Mouse (Mus musculus): Measurements from ENCODE around the gene Gm16181. TPM values are rescaled to one million over a fixed set of nuclear protein-coding genes. Genes with fewer than 3 reads are reported as not detected.

Gm16181 gene
- polyA plus RNA-seq, 1 experiment from 2014 or later, result 0.89 TPM

DNA sequence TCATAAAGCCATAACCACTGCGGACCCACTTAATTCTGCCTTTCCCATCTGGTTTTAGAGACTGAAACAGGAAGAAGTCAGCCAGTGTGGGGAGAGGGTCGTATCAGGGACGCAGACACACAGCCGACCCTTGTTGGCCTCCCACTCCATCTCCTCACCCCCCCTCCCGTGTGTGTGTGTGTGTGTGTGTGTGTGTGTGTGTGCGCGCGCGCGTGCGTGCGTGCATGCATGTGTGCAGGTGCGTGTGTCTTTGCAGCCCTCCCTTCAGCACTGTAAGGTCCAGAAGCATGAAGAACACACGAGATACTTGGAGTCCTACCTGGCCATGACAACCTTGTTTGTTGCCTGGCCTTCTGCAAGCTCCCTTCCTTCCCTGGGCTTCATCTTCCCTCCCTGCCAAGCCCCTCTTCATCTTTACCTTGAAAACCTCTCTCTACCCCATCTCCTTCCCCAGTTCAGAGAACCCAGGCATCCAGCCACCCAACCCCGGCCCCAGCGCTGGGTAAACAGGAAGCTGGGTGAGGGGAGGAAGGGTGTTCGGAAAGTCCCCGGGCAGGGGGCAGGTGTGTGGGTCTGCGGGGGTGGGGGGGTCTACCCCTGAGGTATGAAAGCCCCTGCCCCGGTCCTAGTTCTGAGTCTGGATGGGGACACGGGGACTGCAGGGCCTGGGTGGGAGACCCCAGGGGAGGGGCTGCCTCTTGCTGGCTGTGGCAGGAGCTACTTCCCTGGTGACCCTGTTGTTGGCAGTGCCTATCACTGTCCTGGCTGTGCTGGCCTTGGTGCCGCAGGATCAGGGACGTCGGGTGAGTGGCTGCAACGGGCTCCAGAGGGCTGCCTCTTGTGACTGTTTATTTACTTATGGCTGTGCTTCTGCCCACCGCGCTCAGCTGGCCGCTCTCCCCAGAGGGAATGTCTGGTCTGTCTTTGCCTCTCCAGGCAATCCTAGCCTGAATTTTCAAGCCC is 26.5 kb upstream of the Gm16181 start, which contains the start of gene Ltb:
Gene Ltb, plus strand, starts transcription at position 559 of the 963 bp plus-strand sequence.
- Histone ChIP-seq H3K4me3 (ENCODE audit: low read length) (no peak within 1 kb of the TSS; the same call in 1 of the 2 replicates), H3K4me2 (replicated peaks; ENCODE audit: low read depth, low read length) (peak within 1 kb of the TSS; percentile 65), H3K27me3 (ENCODE audit: control insufficient read depth, insufficient read depth, low read length) (peaks cover 35% of the 10 kb centered on the region), H3K9me3 (ENCODE audit: control insufficient read depth, low read length) (no peaks in the 10 kb centered on the region), H3K36me3 (ENCODE audit: control insufficient read depth, insufficient read depth, low read length) (no peaks in the 10 kb centered on the region), H3K4me1 (ENCODE audit: control insufficient read depth, insufficient read depth, low read length) (peaks cover 14% of the 10 kb centered on the region), H3K27ac (ENCODE audit: low read depth, low read length) (no peak within 1 kb of the TSS), H3K9ac (ENCODE audit: low read depth, low read length) (peak within 1 kb of the TSS; percentile 34)
- 60% methylated on average over 28 of the region's 28 CpGs for WGBS
- no peak for ATAC-seq (ENCODE audit: low FRiP score, low TSS enrichment)

- no peak overlapping the region for H3K27ac ChIP-seq (ENCODE audit: low read depth, low read length)
- peaks cover 35% of the 10 kb centered on the region for H3K27me3 ChIP-seq (ENCODE audit: control insufficient read depth, insufficient read depth, low read length)
- H3K9ac ChIP-seq (ENCODE audit: low read depth, low read length), result peak overlapping the region; percentile 32
- H3K4me3 ChIP-seq (ENCODE audit: low read length), result peak overlapping the region; percentile 41
- H3K4me2 ChIP-seq (replicated peaks; ENCODE audit: low read depth, low read length), result peak overlapping the region; percentile 65
- ATAC-seq (ENCODE audit: low FRiP score, low TSS enrichment), result peak; percentile 41; the same call in 1 of the 2 replicates
- no peaks in the 10 kb centered on the region for H3K36me3 ChIP-seq (ENCODE audit: control insufficient read depth, insufficient read depth, low read length)
- H3K9me3 ChIP-seq (ENCODE audit: control insufficient read depth, low read length), result no peaks in the 10 kb centered on the region
- peaks cover 14% of the 10 kb centered on the region for H3K4me1 ChIP-seq (ENCODE audit: control insufficient read depth, insufficient read depth, low read length)
- whole genome bisulfite sequencing, result 45% methylated on average over 19 of the region's 19 CpGs
These were observed 25.6 kb upstream of the Gm16181 start for GRCm38 (mm10) chr17:35194844-35195630.

- Histone ChIP-seq H3K27me3 (ENCODE audit: control insufficient read depth, insufficient read depth, low read length) (peaks cover 35% of the 10 kb centered on the region), H3K9me3 (ENCODE audit: control insufficient read depth, low read length) (no peaks in the 10 kb centered on the region), H3K4me3 (ENCODE audit: low read length) (peak overlapping the region; percentile 41), H3K9ac (ENCODE audit: low read depth, low read length) (peak overlapping the region; percentile 32; the same call in 1 of the 2 replicates), H3K27ac (ENCODE audit: low read depth, low read length) (no peak overlapping the region), H3K4me1 (ENCODE audit: control insufficient read depth, insufficient read depth, low read length) (peaks cover 14% of the 10 kb centered on the region), H3K4me2 (replicated peaks; ENCODE audit: low read depth, low read length) (peak overlapping the region; percentile 65), H3K36me3 (ENCODE audit: control insufficient read depth, insufficient read depth, low read length) (no peaks in the 10 kb centered on the region)
- 1% methylated on average over 66 of the region's 66 CpGs for WGBS
- ATAC-seq (ENCODE audit: low FRiP score, low TSS enrichment), result peak; percentile 84
These were observed 24.9 kb upstream of the Gm16181 start for GRCm38 (mm10) chr17:35195631-35196320.

GRCm38 (mm10) chr17:35196321-35196641 is 24.4 kb upstream of the Gm16181 start:
- H3K4me2 ChIP-seq (replicated peaks; ENCODE audit: low read depth, low read length), result peak overlapping the region; percentile 65
- peak overlapping the region; percentile 41 for H3K4me3 ChIP-seq (ENCODE audit: low read length)
- H3K27me3 ChIP-seq (ENCODE audit: control insufficient read depth, insufficient read depth, low read length), result peaks cover 40% of the 10 kb centered on the region
- 30% methylated on average over 9 of the region's 9 CpGs for WGBS
- no peaks in the 10 kb centered on the region for H3K36me3 ChIP-seq (ENCODE audit: control insufficient read depth, insufficient read depth, low read length)
- no peak for ATAC-seq (ENCODE audit: low FRiP score, low TSS enrichment)
- no peak overlapping the region for H3K9ac ChIP-seq (ENCODE audit: low read depth, low read length)
- no peaks in the 10 kb centered on the region for H3K9me3 ChIP-seq (ENCODE audit: control insufficient read depth, low read length)
- H3K27ac ChIP-seq (ENCODE audit: low read depth, low read length), result no peak overlapping the region
- H3K4me1 ChIP-seq (ENCODE audit: control insufficient read depth, insufficient read depth, low read length), result peaks cover 14% of the 10 kb centered on the region

DNA sequence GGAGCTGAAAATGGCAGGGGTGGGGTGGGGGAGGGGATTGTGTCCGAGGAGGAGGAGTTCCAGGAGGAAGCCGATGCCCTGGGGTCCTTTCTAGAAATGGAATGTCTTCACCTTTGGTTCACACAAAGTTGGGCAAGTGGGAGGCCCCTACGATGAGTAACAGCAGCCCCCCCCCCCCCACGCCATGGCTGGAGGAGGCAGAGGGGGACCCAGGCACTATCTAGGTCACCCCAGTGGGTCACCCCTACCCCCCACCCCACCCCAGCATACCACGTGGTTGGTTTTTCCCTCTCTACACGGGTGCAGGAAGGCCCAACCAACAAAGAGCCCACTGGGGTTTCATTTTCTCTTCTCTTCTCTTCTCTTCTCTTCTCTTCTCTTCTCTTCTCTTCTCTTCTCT is 23.5 kb upstream of the Gm16181 start:
- Histone ChIP-seq H3K4me3 (ENCODE audit: low read length) (no peak overlapping the region), H3K27me3 (ENCODE audit: control insufficient read depth, insufficient read depth, low read length) (peaks cover 45% of the 10 kb centered on the region), H3K4me1 (ENCODE audit: control insufficient read depth, insufficient read depth, low read length) (peaks cover 14% of the 10 kb centered on the region), H3K27ac (ENCODE audit: low read depth, low read length) (no peak overlapping the region), H3K4me2 (replicated peaks; ENCODE audit: low read depth, low read length) (no peak overlapping the region), H3K9ac (ENCODE audit: low read depth, low read length) (no peak overlapping the region), H3K36me3 (ENCODE audit: control insufficient read depth, insufficient read depth, low read length) (no peaks in the 10 kb centered on the region), H3K9me3 (ENCODE audit: control insufficient read depth, low read length) (no peaks in the 10 kb centered on the region)
- WGBS, result 57% methylated on average over 6 of the region's 6 CpGs
- ATAC-seq (ENCODE audit: low FRiP score, low TSS enrichment), result no peak

DNA sequence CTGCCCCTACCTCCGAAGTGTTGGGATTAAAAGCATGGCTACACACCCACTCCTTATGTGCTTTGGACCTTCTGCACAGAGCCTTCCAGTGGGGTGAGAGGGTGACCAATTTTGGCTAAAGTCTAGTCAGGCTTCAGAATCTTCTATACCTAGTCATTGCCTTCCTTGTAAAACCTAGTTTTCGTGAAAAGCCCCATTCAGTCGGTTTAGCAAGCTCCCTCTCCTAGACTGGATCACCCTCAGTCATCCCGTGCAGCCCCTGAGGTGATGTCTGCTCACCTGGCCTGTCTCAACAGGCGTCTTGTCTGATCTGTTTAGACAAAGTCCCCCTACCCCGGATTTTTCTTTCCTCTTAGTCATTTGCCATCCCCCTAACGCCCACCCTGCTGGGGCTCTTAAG is 22.6 kb upstream of the Gm16181 start:
- WGBS, result 71% methylated on average over 7 of the region's 7 CpGs
- Histone ChIP-seq H3K9ac (ENCODE audit: low read depth, low read length) (no peak overlapping the region), H3K9me3 (ENCODE audit: control insufficient read depth, low read length) (no peaks in the 10 kb centered on the region), H3K27me3 (ENCODE audit: control insufficient read depth, insufficient read depth, low read length) (peaks cover 52% of the 10 kb centered on the region), H3K36me3 (ENCODE audit: control insufficient read depth, insufficient read depth, low read length) (no peaks in the 10 kb centered on the region), H3K4me2 (replicated peaks; ENCODE audit: low read depth, low read length) (no peak overlapping the region), H3K4me3 (ENCODE audit: low read length) (no peak overlapping the region), H3K4me1 (ENCODE audit: control insufficient read depth, insufficient read depth, low read length) (peaks cover 14% of the 10 kb centered on the region), H3K27ac (ENCODE audit: low read depth, low read length) (no peak overlapping the region)
- no peak for ATAC-seq (ENCODE audit: low FRiP score, low TSS enrichment)

DNA sequence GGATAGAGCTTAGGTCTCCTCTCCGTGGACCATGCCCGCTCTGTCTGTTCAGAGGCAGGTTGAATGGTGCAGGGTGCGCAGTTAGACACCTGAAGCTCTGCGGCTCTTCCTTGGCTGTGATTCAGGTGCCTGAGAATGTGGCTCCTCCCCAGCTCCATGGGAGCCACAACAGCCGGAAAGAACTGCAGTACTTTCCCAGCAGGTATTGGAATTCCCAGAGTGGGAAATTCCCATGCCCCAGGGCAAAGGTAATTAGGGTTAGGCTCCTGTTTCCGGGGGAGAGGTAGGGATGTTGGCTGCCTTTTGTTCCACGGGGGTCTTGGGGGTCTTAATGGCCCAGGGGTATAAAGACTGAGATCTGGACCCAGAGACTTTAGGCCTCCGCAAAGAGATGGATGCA is 21.7 kb upstream of the Gm16181 start:
- no peaks in the 10 kb centered on the region for H3K9me3 ChIP-seq (ENCODE audit: control insufficient read depth, low read length)
- no peak overlapping the region for H3K9ac ChIP-seq (ENCODE audit: low read depth, low read length)
- H3K27ac ChIP-seq (ENCODE audit: low read depth, low read length), result no peak overlapping the region
- peaks cover 12% of the 10 kb centered on the region for H3K4me1 ChIP-seq (ENCODE audit: control insufficient read depth, insufficient read depth, low read length)
- WGBS, result 20% methylated on average over 8 of the region's 8 CpGs
- no peak for ATAC-seq (ENCODE audit: low FRiP score, low TSS enrichment)
- no peaks in the 10 kb centered on the region for H3K36me3 ChIP-seq (ENCODE audit: control insufficient read depth, insufficient read depth, low read length)
- peaks cover 52% of the 10 kb centered on the region for H3K27me3 ChIP-seq (ENCODE audit: control insufficient read depth, insufficient read depth, low read length)
- H3K4me2 ChIP-seq (replicated peaks; ENCODE audit: low read depth, low read length), result no peak overlapping the region
- H3K4me3 ChIP-seq (ENCODE audit: low read length), result no peak overlapping the region

DNA sequence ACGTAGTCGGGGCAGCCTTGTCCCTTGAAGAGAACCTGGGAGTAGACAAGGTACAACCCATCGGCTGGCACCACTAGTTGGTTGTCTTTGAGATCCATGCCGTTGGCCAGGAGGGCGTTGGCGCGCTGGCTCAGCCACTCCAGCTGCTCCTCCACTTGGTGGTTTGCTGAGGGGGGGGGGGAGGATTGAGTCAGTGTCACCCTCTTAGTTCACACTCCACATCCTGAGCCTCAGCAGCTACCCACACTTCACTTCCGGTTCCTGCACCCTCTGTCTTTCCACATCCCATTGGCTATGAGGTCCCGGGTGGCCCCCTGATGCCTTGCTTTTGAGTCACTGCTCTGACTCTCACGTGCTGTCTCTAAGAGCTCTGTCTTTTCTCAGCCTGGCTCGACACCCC is 20.2 kb upstream of the Gm16181 start:
- Histone ChIP-seq H3K36me3 (ENCODE audit: control insufficient read depth, insufficient read depth, low read length) (no peaks in the 10 kb centered on the region), H3K9me3 (ENCODE audit: control insufficient read depth, low read length) (no peaks in the 10 kb centered on the region), H3K4me3 (ENCODE audit: low read length) (no peak overlapping the region), H3K9ac (ENCODE audit: low read depth, low read length) (no peak overlapping the region), H3K4me2 (replicated peaks; ENCODE audit: low read depth, low read length) (no peak overlapping the region), H3K27me3 (ENCODE audit: control insufficient read depth, insufficient read depth, low read length) (peaks cover 40% of the 10 kb centered on the region), H3K4me1 (ENCODE audit: control insufficient read depth, insufficient read depth, low read length) (peaks cover 8% of the 10 kb centered on the region), H3K27ac (ENCODE audit: low read depth, low read length) (no peak overlapping the region)
- no peak for ATAC-seq (ENCODE audit: low FRiP score, low TSS enrichment)
- 90% methylated on average over 11 of the region's 11 CpGs for WGBS

Data from kidney, embryonic 14.5 days (tissue).